Mouse (Mus musculus) liver, adult 2 months (tissue): ENCODE data around the gene Atp13a3. TPM values are rescaled to one million over a fixed set of nuclear protein-coding genes. Genes with fewer than 3 reads are reported as not detected.

Experiments
- DNase-seq: peaks from one replicate; pipeline ENCODE4 v3.0.0-alpha.2; 2011; ENCODE audit warnings: low read depth, low spot score; ENCODE audit errors: extremely low read depth
- H3K27ac ChIP-seq: fragments of 200-500 bp; replicated peaks from 2 replicates; pipeline ENCODE4 v1.5.1; 2012; ENCODE audit warnings: low read depth, mild to moderate bottlenecking, control low read depth, inconsistent platforms, low read length; ENCODE audit not compliant: insufficient read depth
- H3K27me3 ChIP-seq: fragments of 200-500 bp; 2 replicates; pipeline ENCODE4 v1.6.1; 2012; ENCODE audit warnings: mild to moderate bottlenecking, moderate library complexity, low read length, inconsistent platforms; ENCODE audit not compliant: control insufficient read depth, insufficient read depth
- H3K36me3 ChIP-seq: fragments of 200-500 bp; 2 replicates; pipeline ENCODE4 v1.6.1; 2012; ENCODE audit warnings: low read length, inconsistent platforms; ENCODE audit not compliant: control insufficient read depth, insufficient read depth
- H3K4me1 ChIP-seq: fragments of 200-500 bp; 2 replicates; pipeline ENCODE4 v1.6.1; 2011; ENCODE audit warnings: low read length; ENCODE audit not compliant: control insufficient read depth, insufficient read depth
- H3K4me3 ChIP-seq: fragments of 200-500 bp; 2 replicates; pipeline ENCODE4 v1.5.1; 2011; ENCODE audit warnings: low read depth, mild to moderate bottlenecking, control low read depth, low read length, moderate library complexity; ENCODE audit not compliant: insufficient read depth
- H3K79me2 ChIP-seq: fragments of 200-500 bp; 2 replicates; pipeline ENCODE4 v1.6.1; 2012; ENCODE audit warnings: inconsistent platforms, mild to moderate bottlenecking, low read length, moderate library complexity; ENCODE audit not compliant: control insufficient read depth, insufficient read depth
- H3K9ac ChIP-seq: fragments of 200-500 bp; 2 replicates; pipeline ENCODE4 v1.6.1; 2012; ENCODE audit warnings: low read depth, mild to moderate bottlenecking, control low read depth, inconsistent platforms, low read length
- CTCF ChIP-seq: fragments of 200-500 bp; IDR thresholded peaks from 2 replicates; pipeline ENCODE4 v1.5.1; 2011; ENCODE audit warnings: low read depth, low read length, control low read depth
- POLR2A ChIP-seq: fragments of 200-500 bp; IDR thresholded peaks from 2 replicates; pipeline ENCODE4 v1.6.1; 2011; ENCODE audit warnings: low read length, control low read depth; ENCODE audit not compliant: insufficient read depth; ENCODE audit errors: extremely low read depth
- whole genome bisulfite sequencing: fragments of 180-500 bp; shearing (Covaris S2); methylation state at CpG from one replicate; pipeline ENCODE4 v1.1.7; 2018; 5-methylcytosine and 5-hydroxymethylcytosine counted together
- polyA plus RNA-seq: library from polyadenylated mRNA; depleted of rRNA; stranded (reverse); fragments of >200 nt; gene quantifications from 2 replicates; pipeline ENCODE4 v1.2.3, GENCODE M21; 2012
- total RNA-seq: library from RNA; depleted of rRNA; stranded (reverse); fragments of >200 nt; gene quantifications from 2 replicates; pipeline ENCODE4 v1.2.3, GENCODE M21; 2014

Atp13a3 gene
- total and polyA plus RNA-seq, 2 experiments = 46.3 to 80.9 TPM

GRCm38 (mm10) chr16:30280676-30281297 is 125.0 kb downstream of the Atp13a3 start:
- Histone ChIP-seq H3K27ac (no peak overlapping the region), H3K4me1 (peaks cover 3% of the 10 kb centered on the region), H3K27me3 (peaks cover 7% of the 10 kb centered on the region), H3K9ac (no peak overlapping the region), H3K79me2 (no peaks in the 10 kb centered on the region), H3K36me3 (no peaks in the 10 kb centered on the region), H3K4me3 (no peak overlapping the region)
- TF ChIP-seq POLR2A (no peak), CTCF (no peak)
- DNase-seq = no peak
- 57% methylated on average over 4 of the region's 4 CpGs for WGBS

- no peak overlapping the region for H3K27ac ChIP-seq
- TF ChIP-seq CTCF (no peak), POLR2A (no peak)
- no peaks in the 10 kb centered on the region for H3K36me3 ChIP-seq
- 94% methylated on average over 11 of the region's 11 CpGs for WGBS
- peaks cover 7% of the 10 kb centered on the region for H3K27me3 ChIP-seq
- no peaks in the 10 kb centered on the region for H3K79me2 ChIP-seq
- DNase-seq = no peak
- H3K4me1 ChIP-seq = no peaks in the 10 kb centered on the region; the same call in 1 of the 2 replicates
- no peak overlapping the region for H3K4me3 ChIP-seq
- H3K9ac ChIP-seq = no peak overlapping the region
Observed at GRCm38 (mm10) chr16:30278406-30278805, 127.4 kb downstream of the Atp13a3 start.

- no peak for DNase-seq
Observed at GRCm38 (mm10) chr16:30275558-30276340, 130.0 kb downstream of the Atp13a3 start.

GRCm38 (mm10) chr16:30273065-30273464 is 132.7 kb downstream of the Atp13a3 start:
- Histone ChIP-seq H3K4me1 (no peaks in the 10 kb centered on the region), H3K36me3 (no peaks in the 10 kb centered on the region), H3K79me2 (no peaks in the 10 kb centered on the region), H3K27ac (no peak overlapping the region), H3K27me3 (no peaks in the 10 kb centered on the region), H3K9ac (no peak overlapping the region), H3K4me3 (no peak overlapping the region)
- TF ChIP-seq POLR2A (no peak), CTCF (no peak)
- DNase-seq = no peak
- WGBS = 96% methylated on average over 8 of the region's 8 CpGs

More at GRCm38 (mm10) chr16:30275558-30276340, 130.0 kb downstream of the Atp13a3 start:
- Histone ChIP-seq H3K4me3 (no peak overlapping the region), H3K36me3 (no peaks in the 10 kb centered on the region), H3K4me1 (no peaks in the 10 kb centered on the region), H3K27me3 (no peaks in the 10 kb centered on the region), H3K27ac (no peak overlapping the region), H3K9ac (no peak overlapping the region), H3K79me2 (no peaks in the 10 kb centered on the region)
- WGBS = 83% methylated on average over 15 of the region's 15 CpGs
- no peak for TF ChIP-seq POLR2A
- TF ChIP-seq CTCF = no peak

- no peak for TF ChIP-seq CTCF
- TF ChIP-seq POLR2A = no peak
- WGBS = 82% methylated on average over 6 of the region's 6 CpGs
Observed at GRCm38 (mm10) chr16:30271941-30272595, 133.7 kb downstream of the Atp13a3 start.

More at GRCm38 (mm10) chr16:30271941-30272595, 133.7 kb downstream of the Atp13a3 start:
- H3K27me3 ChIP-seq = no peaks in the 10 kb centered on the region
- no peak for DNase-seq
- no peaks in the 10 kb centered on the region; the same call in 1 of the 2 replicates for H3K4me1 ChIP-seq
- no peak overlapping the region for H3K4me3 ChIP-seq
- no peak overlapping the region for H3K9ac ChIP-seq
- H3K36me3 ChIP-seq = no peaks in the 10 kb centered on the region
- no peak overlapping the region for H3K27ac ChIP-seq
- no peaks in the 10 kb centered on the region; the same call in 1 of the 2 replicates for H3K79me2 ChIP-seq
